Mouse (Mus musculus): ENCODE measurements around the gene Stk32c.

Gene Stk32c

DNA sequence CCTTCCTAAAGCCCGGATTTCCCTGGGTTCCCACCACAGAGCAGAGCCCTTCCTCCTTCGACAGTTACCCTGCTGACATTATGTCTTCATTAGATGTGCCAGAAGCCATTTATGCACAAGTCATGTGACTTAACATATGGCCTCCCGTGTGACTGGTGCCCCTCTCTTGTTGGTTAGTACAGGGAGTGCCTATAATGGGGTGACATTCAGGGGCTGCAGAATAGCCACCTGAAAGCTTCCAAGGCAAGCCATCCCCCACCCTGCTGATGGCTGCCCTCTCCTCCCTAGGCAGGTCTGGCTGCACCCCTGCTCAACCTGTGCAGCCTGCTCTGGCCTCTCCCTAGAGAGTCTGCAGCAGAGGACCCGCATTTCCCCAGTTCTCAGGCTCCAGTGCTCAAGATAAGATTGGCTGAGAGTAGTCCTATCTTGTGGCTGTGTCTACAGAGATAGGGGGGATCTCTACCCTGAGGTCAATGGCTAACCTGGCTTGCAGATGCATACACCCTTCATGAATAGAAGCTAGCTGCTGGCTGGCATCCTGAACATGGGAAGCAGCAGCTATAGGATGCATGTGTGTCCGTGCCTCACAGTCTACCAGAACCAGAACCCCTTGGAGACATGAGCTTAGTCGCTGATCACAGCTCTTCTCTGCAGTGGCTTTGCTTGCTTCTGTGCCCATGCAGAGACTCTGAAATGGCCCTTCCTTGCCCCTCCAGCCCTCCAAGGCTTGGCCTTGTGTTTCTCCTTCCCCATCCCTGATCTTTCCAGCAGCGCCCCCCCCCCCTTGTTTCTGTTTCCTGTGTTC is 36.5 kb upstream of the Stk32c start:
- Histone ChIP-seq H3K4me3 (replicated peaks; ENCODE audit: low read length) (peak overlapping the region; percentile 84), H3K36me3 (ENCODE audit: insufficient read depth, low read length) (peaks cover 12% of the 10 kb centered on the region), H3K9me3 (ENCODE audit: low read length) (no peaks in the 10 kb centered on the region), H3K4me1 (replicated peaks; ENCODE audit: low read depth, low read length) (peaks cover 88% of the 10 kb centered on the region), H3K27me3 (ENCODE audit: insufficient read depth, low read length) (peaks cover 57% of the 10 kb centered on the region)
- TF ChIP-seq POU5F1 (IDR thresholded peaks at IDR 0.05; ENCODE audit: borderline replicate concordance, low read length): no peak
- TF ChIP-seq NANOG (IDR thresholded peaks at IDR 0.05; ENCODE audit: borderline replicate concordance, low read length): no peak
- TF ChIP-seq CTCF (conservative IDR thresholded peaks at IDR 0.05; ENCODE audit: low read length): no peak

DNA sequence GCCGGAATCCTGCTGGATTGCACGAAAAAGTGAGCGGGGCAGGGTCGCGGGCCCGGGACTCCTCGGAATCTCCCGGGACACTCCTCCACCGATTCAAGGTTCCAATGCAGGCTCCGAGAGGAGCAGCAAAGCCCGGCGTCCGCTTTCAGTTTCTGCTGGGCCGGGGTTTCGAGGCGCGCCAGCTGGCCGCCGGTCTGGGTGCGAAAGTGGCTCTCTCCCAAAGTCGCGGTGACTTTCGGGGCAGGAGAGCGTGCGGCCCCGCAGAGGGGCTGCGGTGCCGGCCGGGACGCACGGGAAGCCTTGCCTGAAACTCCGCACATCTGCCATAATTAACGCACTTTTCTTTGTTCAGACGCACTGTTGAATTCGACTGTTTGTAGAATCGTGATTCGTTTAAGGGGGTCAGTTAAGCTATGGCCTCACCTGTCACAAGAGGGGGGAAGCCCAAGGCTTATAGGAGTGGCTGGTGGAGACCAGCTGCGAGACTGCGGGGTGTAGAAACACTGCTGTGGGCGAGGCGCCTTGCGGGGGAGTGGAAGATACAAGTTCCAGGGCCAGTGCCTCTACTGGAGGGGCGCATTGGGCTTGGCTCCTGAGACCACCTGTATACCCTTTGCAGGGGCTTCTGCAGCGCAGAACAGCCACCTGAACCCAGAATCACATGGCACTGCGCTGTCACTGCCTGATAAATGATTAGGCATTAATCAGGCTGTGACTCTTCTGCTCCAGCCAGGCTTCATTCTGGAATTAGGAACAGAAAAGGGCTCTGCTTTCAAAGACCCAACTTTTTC is 35.7 kb upstream of the Stk32c start:
- Histone ChIP-seq H3K4me1 (replicated peaks; ENCODE audit: low read depth, low read length) (peaks cover 80% of the 10 kb centered on the region), H3K4me3 (replicated peaks; ENCODE audit: low read length) (peak overlapping the region; percentile 84), H3K36me3 (ENCODE audit: insufficient read depth, low read length) (peaks cover 11% of the 10 kb centered on the region), H3K27me3 (ENCODE audit: insufficient read depth, low read length) (peaks cover 59% of the 10 kb centered on the region), H3K9me3 (ENCODE audit: low read length) (no peaks in the 10 kb centered on the region)
- no peak for TF ChIP-seq POU5F1 (IDR thresholded peaks at IDR 0.05; ENCODE audit: borderline replicate concordance, low read length)
- no peak for TF ChIP-seq CTCF (conservative IDR thresholded peaks at IDR 0.05; ENCODE audit: low read length)
- TF ChIP-seq NANOG (IDR thresholded peaks at IDR 0.05; ENCODE audit: borderline replicate concordance, low read length): no peak

DNA sequence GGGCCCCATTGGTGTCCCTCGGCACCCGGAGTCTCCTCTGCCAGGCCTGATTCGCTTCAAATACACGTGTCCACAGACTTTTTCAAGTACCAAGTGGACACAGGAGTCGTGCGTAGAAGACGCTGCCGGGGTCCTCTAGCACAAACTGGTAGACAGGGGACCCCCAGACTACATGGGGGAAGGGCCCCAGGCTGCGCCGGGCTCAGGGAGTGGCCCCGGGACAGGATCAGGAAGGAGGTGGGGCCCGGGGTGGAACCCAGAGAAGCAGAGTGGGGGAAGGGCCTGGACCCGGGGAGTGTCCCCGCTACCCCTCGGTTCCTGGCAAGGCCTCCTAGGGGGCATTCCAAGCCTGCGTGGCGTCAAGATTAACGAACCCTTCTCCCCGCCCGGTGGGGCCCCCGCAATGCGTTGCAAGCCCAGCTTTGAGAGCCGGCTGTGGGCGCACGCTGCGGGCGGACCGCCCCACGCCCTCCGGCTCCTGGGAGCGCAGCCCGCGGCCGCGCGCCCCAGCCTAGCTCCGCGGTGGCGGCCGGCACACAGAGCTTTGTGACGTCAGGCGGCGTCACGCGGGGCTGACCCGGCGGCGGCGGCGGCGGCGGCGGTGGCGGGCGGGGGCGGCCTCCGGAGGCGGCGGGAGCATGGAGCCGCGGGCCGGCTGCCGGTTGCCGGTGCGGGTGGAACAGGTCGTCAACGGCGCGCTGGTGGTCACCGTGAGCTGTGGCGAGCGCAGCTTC is 34.9 kb upstream of the Stk32c start, which contains the start of gene Pwwp2b:
Pwwp2b (plus strand) TSS at position 602 of the 734 bp plus-strand sequence.
- Histone ChIP-seq H3K36me3 (ENCODE audit: insufficient read depth, low read length) (peaks cover 11% of the 10 kb centered on the region), H3K27me3 (ENCODE audit: insufficient read depth, low read length) (peaks cover 59% of the 10 kb centered on the region), H3K4me1 (replicated peaks; ENCODE audit: low read depth, low read length) (peaks cover 73% of the 10 kb centered on the region), H3K4me3 (replicated peaks; ENCODE audit: low read length) (peak within 1 kb of the TSS; percentile 84), H3K9me3 (ENCODE audit: low read length) (no peaks in the 10 kb centered on the region)
- TF ChIP-seq NANOG (IDR thresholded peaks at IDR 0.05; ENCODE audit: borderline replicate concordance, low read length) (no peak), CTCF (conservative IDR thresholded peaks at IDR 0.05; ENCODE audit: low read length) (no peak), POU5F1 (IDR thresholded peaks at IDR 0.05; ENCODE audit: borderline replicate concordance, low read length) (no peak)

DNA sequence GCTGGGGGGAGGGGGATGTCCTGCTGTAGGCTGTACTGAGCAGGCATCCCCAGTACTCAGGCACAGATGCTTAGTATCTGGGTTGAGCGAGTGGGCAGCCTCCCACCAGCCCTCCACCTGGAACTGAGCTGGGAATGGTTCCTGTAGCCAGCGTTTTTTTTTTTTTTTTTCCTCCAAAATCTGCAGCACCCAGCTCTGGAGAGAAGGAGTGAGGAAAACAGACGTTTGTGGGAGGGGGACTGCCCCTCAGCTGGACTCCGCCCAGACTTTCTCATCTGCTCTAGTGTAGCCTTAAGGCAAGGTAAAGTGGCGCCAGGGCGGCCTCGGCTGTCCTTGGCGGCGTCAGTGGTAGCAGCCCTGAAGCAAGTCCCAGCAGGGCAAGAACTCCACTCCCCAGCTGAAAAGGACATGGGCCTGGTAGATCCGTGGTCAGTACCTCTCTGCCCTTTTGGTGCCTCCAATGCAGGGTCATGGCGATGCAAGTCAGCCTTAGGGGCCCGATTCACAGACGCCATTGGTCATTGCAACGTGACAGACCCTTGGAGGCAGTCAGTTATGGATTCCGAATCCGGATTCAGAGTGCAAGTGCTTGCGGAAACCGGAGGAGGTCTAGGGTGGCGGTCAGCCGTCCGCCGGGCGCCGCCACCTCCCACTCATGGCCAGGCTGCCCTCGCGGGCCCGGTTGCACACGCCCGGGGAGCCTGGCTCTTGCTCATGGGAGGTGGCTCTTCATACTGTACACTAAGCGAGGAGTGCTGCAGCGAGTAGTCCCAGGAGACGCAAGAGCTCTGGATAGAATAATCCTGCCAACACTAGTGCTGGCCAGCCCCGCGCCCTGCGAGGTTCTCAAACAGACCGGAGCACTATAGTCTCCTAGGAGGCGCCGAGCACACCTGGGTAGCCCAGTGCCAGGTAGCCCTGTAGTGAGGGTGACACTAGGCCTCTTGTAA is 34.1 kb upstream of the Stk32c start:
- Histone ChIP-seq H3K9me3 (ENCODE audit: low read length) (no peaks in the 10 kb centered on the region), H3K27me3 (ENCODE audit: insufficient read depth, low read length) (peaks cover 58% of the 10 kb centered on the region)

DNA sequence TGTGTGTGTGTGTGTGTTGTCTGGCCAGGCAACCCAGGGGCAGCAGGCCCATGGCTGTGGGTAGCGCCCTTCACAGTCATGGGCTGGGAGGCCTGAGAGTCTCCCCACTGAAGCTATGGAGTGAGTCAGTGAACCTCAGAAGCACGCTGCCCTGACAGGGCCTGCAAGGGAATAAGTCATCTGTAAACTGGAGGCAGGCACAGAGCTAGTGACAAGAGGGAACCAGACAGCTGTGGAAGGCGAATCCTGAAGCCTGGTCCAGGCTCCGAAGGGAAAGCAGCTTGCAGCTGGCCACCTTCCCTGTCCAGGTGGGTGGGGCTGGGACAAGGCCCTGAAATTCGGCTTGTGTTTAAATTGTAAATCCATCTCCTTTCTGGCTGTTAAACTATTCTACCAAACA is 33.0 kb upstream of the Stk32c start:
- peaks cover 57% of the 10 kb centered on the region for H3K4me1 ChIP-seq (replicated peaks; ENCODE audit: low read depth, low read length)
- H3K36me3 ChIP-seq (ENCODE audit: insufficient read depth, low read length): peaks cover 2% of the 10 kb centered on the region; the same call in 1 of the 2 replicates
- H3K9me3 ChIP-seq (ENCODE audit: low read length): no peaks in the 10 kb centered on the region
- no peak overlapping the region for H3K4me3 ChIP-seq (replicated peaks; ENCODE audit: low read length)
- TF ChIP-seq POU5F1 (IDR thresholded peaks at IDR 0.05; ENCODE audit: borderline replicate concordance, low read length): no peak
- no peak for TF ChIP-seq NANOG (IDR thresholded peaks at IDR 0.05; ENCODE audit: borderline replicate concordance, low read length)
- TF ChIP-seq CTCF (conservative IDR thresholded peaks at IDR 0.05; ENCODE audit: low read length): no peak
- peaks cover 52% of the 10 kb centered on the region for H3K27me3 ChIP-seq (ENCODE audit: insufficient read depth, low read length)

More for the DNA sequence above, 34.1 kb upstream of the Stk32c start:
- Histone ChIP-seq H3K4me1 (replicated peaks; ENCODE audit: low read depth, low read length) (peaks cover 64% of the 10 kb centered on the region), H3K4me3 (replicated peaks; ENCODE audit: low read length) (peak overlapping the region; percentile 84), H3K36me3 (ENCODE audit: insufficient read depth, low read length) (peaks cover 11% of the 10 kb centered on the region)
- no peak for TF ChIP-seq CTCF (conservative IDR thresholded peaks at IDR 0.05; ENCODE audit: low read length)

DNA sequence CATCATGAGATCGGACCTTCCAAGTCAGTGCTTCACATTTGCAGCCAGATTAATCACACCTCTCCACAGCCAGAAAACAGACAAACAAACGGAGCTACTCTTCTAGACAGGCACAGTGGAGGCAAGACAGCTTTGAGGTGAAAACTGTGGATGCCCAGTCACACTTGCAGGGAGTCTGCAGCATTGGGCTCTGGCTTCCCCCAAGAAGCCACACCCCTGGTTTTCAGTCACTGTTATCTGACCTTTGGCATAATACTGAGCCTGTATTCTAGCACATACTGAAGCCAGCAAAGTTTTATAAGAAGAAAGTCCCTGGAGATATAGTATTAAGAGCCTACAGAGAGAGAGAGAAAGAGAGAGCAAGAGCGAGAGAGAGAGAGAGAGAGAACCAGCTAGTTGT is 26.3 kb upstream of the Stk32c start:
- Histone ChIP-seq H3K36me3 (ENCODE audit: insufficient read depth, low read length) (no peaks in the 10 kb centered on the region), H3K4me3 (replicated peaks; ENCODE audit: low read length) (no peak overlapping the region), H3K27me3 (ENCODE audit: insufficient read depth, low read length) (peaks cover 20% of the 10 kb centered on the region), H3K4me1 (replicated peaks; ENCODE audit: low read depth, low read length) (peaks cover 32% of the 10 kb centered on the region), H3K9me3 (ENCODE audit: low read length) (no peaks in the 10 kb centered on the region)
- no peak for TF ChIP-seq NANOG (IDR thresholded peaks at IDR 0.05; ENCODE audit: borderline replicate concordance, low read length)
- no peak for TF ChIP-seq POU5F1 (IDR thresholded peaks at IDR 0.05; ENCODE audit: borderline replicate concordance, low read length)
- no peak for TF ChIP-seq CTCF (conservative IDR thresholded peaks at IDR 0.05; ENCODE audit: low read length)

DNA sequence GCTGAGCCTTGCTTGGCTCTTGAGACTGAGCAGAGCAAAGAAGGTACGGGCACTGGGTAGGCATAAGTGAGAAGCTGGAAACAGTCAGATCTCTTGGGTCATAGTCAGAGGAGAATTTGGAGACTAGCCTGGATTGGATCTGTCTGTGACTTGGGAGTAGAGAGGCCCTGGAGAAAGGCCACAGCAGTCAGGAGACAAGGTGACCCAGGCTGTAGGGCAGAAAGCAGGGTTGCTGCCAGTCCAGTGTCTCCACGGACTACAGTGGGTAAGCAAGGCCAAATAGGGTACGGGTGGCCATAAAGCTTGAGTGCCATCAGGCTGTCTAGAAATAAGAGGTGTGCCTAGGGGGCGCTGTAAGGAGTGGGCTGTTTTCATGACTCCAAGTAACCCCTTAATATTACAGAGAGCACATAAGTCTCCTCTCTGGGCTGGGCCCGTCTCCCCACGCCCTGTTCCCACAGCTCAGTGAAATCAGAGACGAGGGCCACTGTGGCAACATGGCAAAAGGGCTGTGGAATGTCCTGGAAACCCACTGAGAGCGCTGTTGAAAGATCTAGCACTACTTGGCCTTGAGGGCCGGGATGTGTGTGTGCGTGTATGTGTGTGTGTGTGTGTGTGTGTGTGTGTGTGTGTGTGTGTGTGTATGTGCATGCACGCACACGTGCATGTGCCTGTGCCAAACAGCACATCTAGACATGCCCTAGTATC is 22.7 kb upstream of the Stk32c start:
- H3K4me3 ChIP-seq (replicated peaks; ENCODE audit: low read length): 0 out of 2 replicates have a peak overlapping the region, but pooled peaks have one; percentile 23
- no peaks in the 10 kb centered on the region for H3K36me3 ChIP-seq (ENCODE audit: insufficient read depth, low read length)
- H3K9me3 ChIP-seq (ENCODE audit: low read length): no peaks in the 10 kb centered on the region
- peaks cover 17% of the 10 kb centered on the region for H3K27me3 ChIP-seq (ENCODE audit: insufficient read depth, low read length)
- peaks cover 44% of the 10 kb centered on the region for H3K4me1 ChIP-seq (replicated peaks; ENCODE audit: low read depth, low read length)
- no peak for TF ChIP-seq POU5F1 (IDR thresholded peaks at IDR 0.05; ENCODE audit: borderline replicate concordance, low read length)
- no peak for TF ChIP-seq NANOG (IDR thresholded peaks at IDR 0.05; ENCODE audit: borderline replicate concordance, low read length)
- no peak for TF ChIP-seq CTCF (conservative IDR thresholded peaks at IDR 0.05; ENCODE audit: low read length)
